Mouse (Mus musculus): Measurements from ENCODE around the gene Apol7a.

Gene Apol7a

GRCm38 (mm10) chr15:77344127-77345125 lies 54.5 kb downstream of the Apol7a start:
- no peak for DNase-seq (ENCODE audit: low read depth)

- DNase-seq (ENCODE audit: low read depth), result no peak
Observed at GRCm38 (mm10) chr15:77343527-77344091, 55.3 kb downstream of the Apol7a start.

GRCm38 (mm10) chr15:77342962-77343526 lies 55.9 kb downstream of the Apol7a start:
- no peak for DNase-seq (ENCODE audit: low read depth)

GRCm38 (mm10) chr15:77342005-77342404 lies 56.9 kb downstream of the Apol7a start:
- no peak for DNase-seq (ENCODE audit: low read depth)

GRCm38 (mm10) chr15:77340581-77340980 lies 58.3 kb downstream of the Apol7a start:
- DNase-seq (ENCODE audit: low read depth), result no peak

GRCm38 (mm10) chr15:77338924-77339429 lies 59.9 kb downstream of the Apol7a start:
- DNase-seq (ENCODE audit: low read depth), result no peak

- no peak for DNase-seq (ENCODE audit: low read depth)
Observed at GRCm38 (mm10) chr15:77338451-77338850, 60.5 kb downstream of the Apol7a start.

Measured in fibroblast of lung, adult 2 months (primary cell).